ENCODE assay signal across 7 mouse cellular contexts in the genomic region with DNA sequence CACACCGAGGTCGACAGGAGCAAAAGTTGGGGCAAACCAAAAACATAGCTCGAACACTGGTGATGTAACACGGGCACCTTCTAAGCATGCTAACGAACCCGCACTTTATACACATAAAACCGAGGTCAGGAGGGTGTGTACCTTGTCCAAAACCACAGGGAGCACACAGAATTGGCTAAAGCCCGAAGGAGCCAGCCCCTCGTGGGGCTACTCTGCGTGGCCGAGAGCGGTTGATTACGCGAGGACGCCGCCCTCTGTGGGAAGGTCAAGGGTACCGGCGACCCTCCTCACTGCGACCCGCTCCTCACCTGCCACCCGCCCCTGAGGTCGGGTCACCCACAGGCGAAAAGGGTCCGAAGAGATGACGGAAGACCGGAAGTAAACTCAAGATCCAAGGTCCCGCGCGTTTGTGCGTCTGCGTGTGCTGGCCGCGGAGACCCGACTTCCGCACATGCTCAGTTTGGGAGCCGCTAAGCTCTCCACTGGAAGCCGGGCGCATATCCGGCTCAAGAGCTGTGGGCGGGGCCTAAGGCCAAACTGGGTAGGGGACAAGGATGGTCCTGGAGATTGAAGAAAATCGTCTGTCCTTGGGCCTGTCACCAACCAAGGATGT. TPM values are rescaled to one million over a fixed set of nuclear protein-coding genes. Genes with fewer than 3 reads are reported as not detected.
A peak's percentile ranks its signal among the peaks of the same experiment; 100 is the strongest.
DNase-seq lines count a peak whose midpoint lies in the region; ATAC-seq lines count a peak whose summit lies in the region.

Trappc12 (minus strand) TSS at position 452 of the 613 bp plus-strand sequence.

- no peaks in the 10 kb centered on the region for H3K9me3 ChIP-seq in embryonic facial prominence, embryonic 12.5 days
- H3K9me3 ChIP-seq in limb, embryonic 11.5 days (ENCODE audit: control insufficient read depth, low read length) = no peaks in the 10 kb centered on the region
- no peaks in the 10 kb centered on the region for H3K9me3 ChIP-seq in midbrain, embryonic 14.5 days (ENCODE audit: control insufficient read depth, low read length)

- H3K4me3 ChIP-seq in embryonic facial prominence, embryonic 12.5 days = peak within 1 kb of the TSS; percentile 67
- peak within 1 kb of the TSS; percentile 81 for H3K4me3 ChIP-seq in limb, embryonic 11.5 days (ENCODE audit: low read depth, low read length)
- peak within 1 kb of the TSS; percentile 80 for H3K4me3 ChIP-seq in midbrain, embryonic 14.5 days (replicated peaks; ENCODE audit: low read depth, low read length)

- H3K36me3 ChIP-seq in embryonic facial prominence, embryonic 12.5 days = peaks cover 22% of the 10 kb centered on the region
- H3K36me3 ChIP-seq in limb, embryonic 11.5 days (ENCODE audit: control insufficient read depth, insufficient read depth, low read length) = peaks cover 3% of the 10 kb centered on the region; the same call in 1 of the 2 replicates
- H3K36me3 ChIP-seq in midbrain, embryonic 14.5 days (ENCODE audit: control insufficient read depth, insufficient read depth, low read length) = peaks cover 20% of the 10 kb centered on the region

- 0 out of 2 replicates have a peak, but pooled peaks cover 8% of the 10 kb centered on the region for H3K4me1 ChIP-seq in embryonic facial prominence, embryonic 12.5 days
- peaks cover 5% of the 10 kb centered on the region; the same call in 1 of the 2 replicates for H3K4me1 ChIP-seq in limb, embryonic 11.5 days (ENCODE audit: control insufficient read depth, insufficient read depth, low read length)
- peaks cover 16% of the 10 kb centered on the region for H3K4me1 ChIP-seq in midbrain, embryonic 14.5 days (ENCODE audit: control insufficient read depth, insufficient read depth, low read length)

- no peaks in the 10 kb centered on the region for H3K27me3 ChIP-seq in embryonic facial prominence, embryonic 12.5 days
- no peaks in the 10 kb centered on the region for H3K27me3 ChIP-seq in limb, embryonic 11.5 days (ENCODE audit: control insufficient read depth, insufficient read depth, low read length)
- no peaks in the 10 kb centered on the region for H3K27me3 ChIP-seq in midbrain, embryonic 14.5 days (ENCODE audit: control insufficient read depth, insufficient read depth, low read length)

- peak within 1 kb of the TSS; percentile 86 for H3K4me2 ChIP-seq in embryonic facial prominence, embryonic 12.5 days (replicated peaks)
- peak within 1 kb of the TSS; percentile 88 for H3K4me2 ChIP-seq in limb, embryonic 11.5 days (ENCODE audit: low read depth, severe bottlenecking)
- peak within 1 kb of the TSS; percentile 94 for H3K4me2 ChIP-seq in midbrain, embryonic 14.5 days (ENCODE audit: low read length)

- 1% methylated on average over 41 of the region's 41 CpGs for WGBS in embryonic facial prominence, embryonic 12.5 days
- 1% methylated on average over 41 of the region's 41 CpGs for WGBS in limb, embryonic 11.5 days
- WGBS in midbrain, embryonic 14.5 days = 2% methylated on average over 41 of the region's 41 CpGs

- H3K27ac ChIP-seq in embryonic facial prominence, embryonic 12.5 days = no peak within 1 kb of the TSS
- H3K27ac ChIP-seq in limb, embryonic 11.5 days (replicated peaks; ENCODE audit: low read depth, low read length) = no peak within 1 kb of the TSS
- H3K27ac ChIP-seq in midbrain, embryonic 14.5 days (replicated peaks; ENCODE audit: low read depth, low read length) = peak within 1 kb of the TSS; percentile 66

- peak; percentile 86 for DNase-seq in adrenal gland, postnatal 25 days
- DNase-seq in heart, adult 11 months = peak; percentile 99
- peak; percentile 87 for DNase-seq in kidney, adult 18-20 months
- DNase-seq in limb, embryonic 11.5 days (ENCODE audit: low spot score) = peak; percentile 89
- peak; percentile 96 for DNase-seq in midbrain, embryonic 14.5 days
- DNase-seq in spleen, adult 18-20 months = peak; percentile 78 to 84

- H3K9ac ChIP-seq in embryonic facial prominence, embryonic 12.5 days = peak within 1 kb of the TSS; percentile 62
- peak within 1 kb of the TSS; percentile 69 for H3K9ac ChIP-seq in limb, embryonic 11.5 days (ENCODE audit: low read length)
- H3K9ac ChIP-seq in midbrain, embryonic 14.5 days (replicated peaks; ENCODE audit: low read length) = peak within 1 kb of the TSS; percentile 68

- ATAC-seq in embryonic facial prominence, embryonic 12.5 days (ENCODE audit: insufficient number of reproducible peaks, insufficient read depth, low FRiP score, low TSS enrichment) = peak; percentile 83
- ATAC-seq in limb, embryonic 11.5 days (ENCODE audit: insufficient number of reproducible peaks, low FRiP score, low TSS enrichment, low read depth) = peak; percentile 88
- ATAC-seq in midbrain, embryonic 14.5 days (ENCODE audit: low FRiP score, low TSS enrichment) = peak; percentile 87

RNA-seq across cellular contexts. Expression of gene Trappc12, which starts in this region (rescaled TPM):
- 38.1 and 48.8 TPM in 2 replicates for total RNA-seq in adrenal gland, postnatal 25 days (2021)
- polyA plus RNA-seq in embryonic facial prominence, embryonic 12.5 days (2016; fragmentation: Nextera tagmentation; extraction: Ambion mirVana) = 42.6 and 46.3 TPM in 2 replicates
- polyA plus RNA-seq in limb, embryonic 11.5 days (2014; fragmentation: Nextera tagmentation; extraction: Ambion mirVana) = 37.6 and 42.5 TPM in 2 replicates
- 43.3 and 49.8 TPM in 2 replicates for polyA plus RNA-seq in midbrain, embryonic 14.5 days (2014; fragmentation: Nextera tagmentation; extraction: Ambion mirVana)
